In genomic region chr6:61177476-61177875, GRCm38 (mm10) we compare ENCODE assay signal across 27 mouse cellular contexts. TPM values are rescaled to one million over a fixed set of nuclear protein-coding genes. Genes with fewer than 3 reads are reported as not detected.
DNase-seq lines count a peak whose midpoint lies in the region; ATAC-seq and TF ChIP-seq lines count a peak whose summit lies in the region.
"Had no signal": no experiment of that assay in that cellular context is flagged by ENCODE, and none has a peak within 500 bp of the region (broad histone marks: within the 10 kb centered on the region; RNA-seq: fewer than 3 reads in every experiment).

No protein-coding gene starts in this region.

- no peaks in the 10 kb centered on the region for H3K9me3 ChIP-seq in forebrain, embryonic 13.5 days (replicated peaks)
- no peaks in the 10 kb centered on the region for H3K9me3 ChIP-seq in forebrain, embryonic 10.5 days
- no peaks in the 10 kb centered on the region for H3K9me3 ChIP-seq in forebrain, embryonic 15.5 days
- no peaks in the 10 kb centered on the region for H3K9me3 ChIP-seq in forebrain, embryonic 11.5 days (ENCODE audit: control insufficient read depth, low read length)
- H3K9me3 ChIP-seq in midbrain, embryonic 14.5 days (ENCODE audit: control insufficient read depth, low read length): no peaks in the 10 kb centered on the region
- H3K9me3 ChIP-seq in midbrain, embryonic 13.5 days: no peaks in the 10 kb centered on the region
- no peaks in the 10 kb centered on the region for H3K9me3 ChIP-seq in forebrain, postnatal 0 days (ENCODE audit: low read length)
- H3K9me3 ChIP-seq: embryonic facial prominence, embryonic 13.5 days; embryonic facial prominence, embryonic 15.5 days had no signal

- no peak for ATAC-seq in forebrain, embryonic 13.5 days
- no peak for ATAC-seq in forebrain, embryonic 15.5 days (replicated peaks)
- no peak for ATAC-seq in forebrain, embryonic 11.5 days (replicated peaks; ENCODE audit: low FRiP score)
- no peak for ATAC-seq in midbrain, embryonic 14.5 days (ENCODE audit: low FRiP score, low TSS enrichment)
- ATAC-seq in midbrain, embryonic 13.5 days: no peak
- ATAC-seq in forebrain, postnatal 0 days: no peak
- ATAC-seq: activated CD4-positive, CD25-positive, alpha-beta regulatory T cell, adult 4 months; CD4-positive, CD25-positive, alpha-beta regulatory T cell, adult 4 months; Patski had no signal

- H3K9ac ChIP-seq in forebrain, embryonic 13.5 days: no peak overlapping the region
- no peak overlapping the region for H3K9ac ChIP-seq in forebrain, embryonic 15.5 days (replicated peaks)
- H3K9ac ChIP-seq in forebrain, embryonic 11.5 days (ENCODE audit: low read length): no peak overlapping the region
- H3K9ac ChIP-seq in midbrain, embryonic 14.5 days (replicated peaks; ENCODE audit: low read length): no peak overlapping the region
- no peak overlapping the region for H3K9ac ChIP-seq in midbrain, embryonic 13.5 days (replicated peaks)
- no peak overlapping the region for H3K9ac ChIP-seq in forebrain, postnatal 0 days
- H3K9ac ChIP-seq: embryonic facial prominence, embryonic 13.5 days; embryonic facial prominence, embryonic 15.5 days had no signal

- H3K4me2 ChIP-seq in forebrain, embryonic 13.5 days: 0 out of 2 replicates have a peak overlapping the region, but pooled peaks have one; percentile 10
- peak overlapping the region; percentile 12; the same call in 1 of the 2 replicates for H3K4me2 ChIP-seq in forebrain, embryonic 15.5 days (replicated peaks)
- no peak overlapping the region for H3K4me2 ChIP-seq in forebrain, embryonic 11.5 days (ENCODE audit: low read depth, low read length, severe bottlenecking)
- H3K4me2 ChIP-seq in midbrain, embryonic 14.5 days (ENCODE audit: low read length): no peak overlapping the region
- H3K4me2 ChIP-seq in midbrain, embryonic 13.5 days (replicated peaks): no peak overlapping the region
- no peak overlapping the region for H3K4me2 ChIP-seq in forebrain, postnatal 0 days (ENCODE audit: low read depth)
- H3K4me2 ChIP-seq: embryonic facial prominence, embryonic 13.5 days; embryonic facial prominence, embryonic 15.5 days had no signal

- H3K27me3 ChIP-seq in forebrain, embryonic 13.5 days: no peaks in the 10 kb centered on the region
- H3K27me3 ChIP-seq in forebrain, embryonic 10.5 days (ENCODE audit: poor library complexity, severe bottlenecking): peaks cover 37% of the 10 kb centered on the region
- no peaks in the 10 kb centered on the region for H3K27me3 ChIP-seq in forebrain, embryonic 15.5 days
- no peaks in the 10 kb centered on the region for H3K27me3 ChIP-seq in forebrain, embryonic 11.5 days (ENCODE audit: control insufficient read depth, insufficient read depth, low read length)
- H3K27me3 ChIP-seq in midbrain, embryonic 14.5 days (ENCODE audit: control insufficient read depth, insufficient read depth, low read length): no peaks in the 10 kb centered on the region
- peaks cover 4% of the 10 kb centered on the region for H3K27me3 ChIP-seq in midbrain, embryonic 13.5 days
- H3K27me3 ChIP-seq in forebrain, postnatal 0 days (ENCODE audit: insufficient read depth, low read length): no peaks in the 10 kb centered on the region
- H3K27me3 ChIP-seq: CH12.LX; embryonic facial prominence, embryonic 15.5 days had no signal

- no peak overlapping the region for H3K4me3 ChIP-seq in forebrain, embryonic 13.5 days
- H3K4me3 ChIP-seq in forebrain, embryonic 10.5 days: no peak overlapping the region
- H3K4me3 ChIP-seq in forebrain, embryonic 15.5 days: no peak overlapping the region
- H3K4me3 ChIP-seq in forebrain, embryonic 11.5 days (ENCODE audit: low read depth, low read length): no peak overlapping the region
- H3K4me3 ChIP-seq in midbrain, embryonic 14.5 days (replicated peaks; ENCODE audit: low read depth, low read length): no peak overlapping the region
- H3K4me3 ChIP-seq in midbrain, embryonic 13.5 days (replicated peaks): no peak overlapping the region
- H3K4me3 ChIP-seq in forebrain, postnatal 0 days (ENCODE audit: low read depth, low read length): no peak overlapping the region
- H3K4me3 ChIP-seq: embryonic facial prominence, embryonic 13.5 days; embryonic facial prominence, embryonic 15.5 days; erythroblast, embryonic 14.5 days had no signal

- peak overlapping the region; percentile 65 for H3K27ac ChIP-seq in forebrain, embryonic 13.5 days
- H3K27ac ChIP-seq in forebrain, embryonic 10.5 days: no peak overlapping the region
- H3K27ac ChIP-seq in forebrain, embryonic 15.5 days (replicated peaks): peak overlapping the region; percentile 67; the same call in 1 of the 2 replicates
- H3K27ac ChIP-seq in forebrain, embryonic 11.5 days (ENCODE audit: low read depth, low read length): no peak overlapping the region
- H3K27ac ChIP-seq in midbrain, embryonic 14.5 days (replicated peaks; ENCODE audit: low read depth, low read length): no peak overlapping the region
- no peak overlapping the region for H3K27ac ChIP-seq in midbrain, embryonic 13.5 days
- H3K27ac ChIP-seq in forebrain, postnatal 0 days (ENCODE audit: low read depth, low read length): no peak overlapping the region
- H3K27ac ChIP-seq: embryonic facial prominence, embryonic 13.5 days; embryonic facial prominence, embryonic 15.5 days had no signal

- TF ChIP-seq CTCF in forebrain, postnatal 0 days (IDR thresholded peaks at IDR 0.05; ENCODE audit: low read depth): no peak

- no peaks in the 10 kb centered on the region for H3K36me3 ChIP-seq in forebrain, embryonic 13.5 days (ENCODE audit: poor library complexity, severe bottlenecking)
- H3K36me3 ChIP-seq in forebrain, embryonic 10.5 days (replicated peaks): no peaks in the 10 kb centered on the region
- H3K36me3 ChIP-seq in forebrain, embryonic 15.5 days: no peaks in the 10 kb centered on the region
- H3K36me3 ChIP-seq in forebrain, embryonic 11.5 days (ENCODE audit: control insufficient read depth, insufficient read depth, low read length): no peaks in the 10 kb centered on the region
- H3K36me3 ChIP-seq in midbrain, embryonic 14.5 days (ENCODE audit: control insufficient read depth, insufficient read depth, low read length): no peaks in the 10 kb centered on the region
- H3K36me3 ChIP-seq in midbrain, embryonic 13.5 days: no peaks in the 10 kb centered on the region
- H3K36me3 ChIP-seq in forebrain, postnatal 0 days (ENCODE audit: insufficient read depth): no peaks in the 10 kb centered on the region
- H3K36me3 ChIP-seq: embryonic facial prominence, embryonic 13.5 days; embryonic facial prominence, embryonic 15.5 days; G1E had no signal

- 44% methylated on average over 7 of the region's 7 CpGs for WGBS in forebrain, embryonic 13.5 days
- WGBS in forebrain, embryonic 10.5 days: 84% methylated on average over 7 of the region's 7 CpGs
- WGBS in forebrain, embryonic 15.5 days: 29% methylated on average over 7 of the region's 7 CpGs
- WGBS in forebrain, embryonic 11.5 days: 69% methylated on average over 7 of the region's 7 CpGs
- WGBS in midbrain, embryonic 14.5 days: 58% methylated on average over 7 of the region's 7 CpGs
- WGBS in midbrain, embryonic 13.5 days: 69% methylated on average over 7 of the region's 7 CpGs
- WGBS in forebrain, postnatal 0 days: 35% methylated on average over 7 of the region's 7 CpGs

- DNase-seq in forebrain, embryonic 10.5 days (ENCODE audit: extremely low spot score, low spot score): no peak
- no peak for DNase-seq in forebrain, embryonic 11.5 days (ENCODE audit: low spot score)
- DNase-seq in midbrain, embryonic 14.5 days: peak; percentile 35
- peak; percentile 47 for DNase-seq in forebrain, postnatal 0 days
- no peak for DNase-seq in gastrocnemius, adult 8-10 months (ENCODE audit: low spot score in 2 of 2)
- DNase-seq: adrenal gland, adult 8-10 months; adrenal gland, postnatal 14 days; adrenal gland, postnatal 36 days; B cell, adult 2 months; cerebellum, adult 11 months; cerebellum, adult 18-20 months; cerebellum, adult 8-10 months; cerebellum, adult 9-11 months; cerebellum, postnatal 14 days; cerebellum, postnatal 36 days; embryo, embryonic 11 days had no signal

- H3K4me1 ChIP-seq in forebrain, embryonic 13.5 days: peaks cover 30% of the 10 kb centered on the region
- H3K4me1 ChIP-seq in forebrain, embryonic 10.5 days: peaks cover 21% of the 10 kb centered on the region
- peaks cover 33% of the 10 kb centered on the region for H3K4me1 ChIP-seq in forebrain, embryonic 15.5 days
- 0 out of 2 replicates have a peak, but pooled peaks cover 5% of the 10 kb centered on the region for H3K4me1 ChIP-seq in forebrain, embryonic 11.5 days (replicated peaks; ENCODE audit: control insufficient read depth, insufficient read depth, low read length)
- H3K4me1 ChIP-seq in midbrain, embryonic 14.5 days (ENCODE audit: control insufficient read depth, insufficient read depth, low read length): 0 out of 2 replicates have a peak, but pooled peaks cover 12% of the 10 kb centered on the region
- peaks cover 15% of the 10 kb centered on the region for H3K4me1 ChIP-seq in midbrain, embryonic 13.5 days (replicated peaks)
- 0 out of 2 replicates have a peak, but pooled peaks cover 5% of the 10 kb centered on the region for H3K4me1 ChIP-seq in forebrain, postnatal 0 days (ENCODE audit: insufficient read depth)
- H3K4me1 ChIP-seq: embryonic facial prominence, embryonic 15.5 days had no signal

RNA-seq across cellular contexts. Expression of gene Ccser1, which starts 2.6 kb away (rescaled TPM):
- polyA plus RNA-seq in forebrain, embryonic 13.5 days (2015; fragmentation: Nextera tagmentation; extraction: Ambion mirVana): 21.4 and 22.4 TPM in 2 replicates
- polyA plus RNA-seq in forebrain, embryonic 10.5 days (2016; fragmentation: Nextera tagmentation; extraction: Ambion mirVana): 3.7 and 4.5 TPM in 2 replicates
- 29.0 and 30.8 TPM in 2 replicates for polyA plus RNA-seq in forebrain, embryonic 15.5 days (2015; fragmentation: Nextera tagmentation; extraction: Ambion mirVana)
- 13.9 and 15.3 TPM in 2 replicates for polyA plus RNA-seq in forebrain, embryonic 11.5 days (2014; fragmentation: Nextera tagmentation; extraction: Ambion mirVana)
- polyA plus RNA-seq in midbrain, embryonic 14.5 days (2014; fragmentation: Nextera tagmentation; extraction: Ambion mirVana): 18.7 and 23.5 TPM in 2 replicates
- polyA plus RNA-seq in midbrain, embryonic 13.5 days (2015; fragmentation: Nextera tagmentation; extraction: Ambion mirVana): 18.7 and 19.7 TPM in 2 replicates
- 52.2 and 58.1 TPM in 2 replicates for total RNA-seq in forebrain, postnatal 0 days (2014; rRNA removed)
- 8.0 and 14.4 TPM in 2 replicates for polyA plus RNA-seq in forebrain, postnatal 0 days (2015; fragmentation: Nextera tagmentation; extraction: Ambion mirVana)
- 1 to 10 TPM in 1 of 4 experiments, under 1 TPM in 3; 0.46 to 1.4 (median 0.80) TPM for total RNA-seq in gastrocnemius, adult 8-10 months (2022)
- total RNA-seq: CH12.LX had no signal
- polyA plus RNA-seq: erythroblast, embryonic 14.5 days; G1E had no signal

Comparison
In these comparisons a context has a peak if more than half of its experiments do, and no peak if none do; other contexts are left out.
1. H3K27ac ChIP-seq: peak in forebrain, embryonic 13.5 days (single experiment) and forebrain, embryonic 15.5 days (single experiment); none in forebrain, embryonic 10.5 days (single experiment), forebrain, embryonic 11.5 days (single experiment), midbrain, embryonic 14.5 days (single experiment), midbrain, embryonic 13.5 days (single experiment) and forebrain, postnatal 0 days (single experiment).
2. H3K4me2 ChIP-seq: peak in forebrain, embryonic 13.5 days (single experiment) and forebrain, embryonic 15.5 days (single experiment); none in forebrain, embryonic 11.5 days (single experiment), midbrain, embryonic 14.5 days (single experiment), midbrain, embryonic 13.5 days (single experiment) and forebrain, postnatal 0 days (single experiment).
3. DNase-seq: peak in midbrain, embryonic 14.5 days (single experiment) and forebrain, postnatal 0 days (single experiment); none in forebrain, embryonic 10.5 days (single experiment), forebrain, embryonic 11.5 days (single experiment) and gastrocnemius, adult 8-10 months (0 of 2).